Mouse (Mus musculus): Measurements from ENCODE around the gene Scamp2. TPM values are rescaled to one million over a fixed set of nuclear protein-coding genes. Genes with fewer than 3 reads are reported as not detected.

Gene Scamp2
- total RNA-seq, 1 experiment = 51.7 TPM

- Histone ChIP-seq H3K36me3 (ENCODE audit: control insufficient read depth, insufficient read depth, low read length, poor library complexity, severe bottlenecking) (no peaks in the 10 kb centered on the region), H3K4me3 (ENCODE audit: insufficient read depth in 1 of 2, low read depth in 1 of 2, low read length in 2 of 2, poor library complexity in 1 of 2, severe bottlenecking in 1 of 2) (no peak overlapping the region), H3K9ac (ENCODE audit: insufficient read depth, low read depth, low read length, poor library complexity, severe bottlenecking) (no peak overlapping the region), H3K27ac (ENCODE audit: insufficient read depth, low read depth, low read length, poor library complexity, severe bottlenecking) (no peak overlapping the region), H3K9me3 (ENCODE audit: control insufficient read depth, insufficient read depth, low read depth, low read length) (no peaks in the 10 kb centered on the region), H3K4me1 (ENCODE audit: control insufficient read depth in 2 of 2, insufficient read depth in 2 of 2, low read length in 2 of 2, poor library complexity in 1 of 2) (no peaks in the 10 kb centered on the region)
- TF ChIP-seq CHD2 (IDR thresholded peaks at IDR 0.05; ENCODE audit: low read depth, low read length) (no peak), HCFC1 (IDR thresholded peaks at IDR 0.05; ENCODE audit: borderline replicate concordance, insufficient read depth, low read length) (no peak), ZC3H11A (IDR thresholded peaks at IDR 0.05; ENCODE audit: borderline replicate concordance, low read depth, low read length) (no peak), ZNF384 (IDR thresholded peaks at IDR 0.05; ENCODE audit: low read depth, low read length) (no peak), MAFK (IDR thresholded peaks at IDR 0.05; ENCODE audit: insufficient read depth, low read depth, low read length) (no peak)
- no peak for DNase-seq (ENCODE audit: low read depth, low spot score)
- in situ Hi-C loops (cut with MboI; ENCODE audit: low sequenced_read_pairs in 2 of 2, unreplicated experiment in 2 of 2) = no loop called here
Measured at GRCm38 (mm10) chr9:57618854-57619253, 58.1 kb downstream of the Scamp2 start.

GRCm38 (mm10) chr9:57620674-57621073 is 59.9 kb downstream of the Scamp2 start, which contains the start of gene Lman1l:
TSS of gene Lman1l (minus strand) at chr9:57620774.
- no peak for DNase-seq (ENCODE audit: low read depth, low spot score)
- no peak within 1 kb of the TSS for H3K9ac ChIP-seq (ENCODE audit: insufficient read depth, low read depth, low read length, poor library complexity, severe bottlenecking)

GRCm38 (mm10) chr9:57624295-57624694 is 63.6 kb downstream of the Scamp2 start:
- H3K27ac ChIP-seq (ENCODE audit: insufficient read depth, low read depth, low read length, poor library complexity, severe bottlenecking) = no peak overlapping the region
- no peak overlapping the region for H3K4me3 ChIP-seq (ENCODE audit: insufficient read depth in 1 of 2, low read depth in 1 of 2, low read length in 2 of 2, poor library complexity in 1 of 2, severe bottlenecking in 1 of 2)
- in situ Hi-C loops (cut with MboI; ENCODE audit: low sequenced_read_pairs in 2 of 2, unreplicated experiment in 2 of 2) = no loop called here
- peaks cover 32% of the 10 kb centered on the region for H3K36me3 ChIP-seq (ENCODE audit: control insufficient read depth, insufficient read depth, low read length, poor library complexity, severe bottlenecking)
- peaks cover 0 to 9% of the 10 kb centered on the region in 2 experiments; a peak in 2 of 4 replicates for H3K4me1 ChIP-seq (ENCODE audit: control insufficient read depth in 2 of 2, insufficient read depth in 2 of 2, low read length in 2 of 2, poor library complexity in 1 of 2)
- no peak overlapping the region for H3K9ac ChIP-seq (ENCODE audit: insufficient read depth, low read depth, low read length, poor library complexity, severe bottlenecking)
- no peak for DNase-seq (ENCODE audit: low read depth, low spot score)
- no peaks in the 10 kb centered on the region for H3K9me3 ChIP-seq (ENCODE audit: control insufficient read depth, insufficient read depth, low read depth, low read length)
- no peak for TF ChIP-seq HCFC1 (IDR thresholded peaks at IDR 0.05; ENCODE audit: borderline replicate concordance, insufficient read depth, low read length)
- no peak for TF ChIP-seq ZC3H11A (IDR thresholded peaks at IDR 0.05; ENCODE audit: borderline replicate concordance, low read depth, low read length)
- TF ChIP-seq CHD2 (IDR thresholded peaks at IDR 0.05; ENCODE audit: low read depth, low read length) = no peak
- no peak for TF ChIP-seq MAFK (IDR thresholded peaks at IDR 0.05; ENCODE audit: insufficient read depth, low read depth, low read length)
- no peak for TF ChIP-seq ZNF384 (IDR thresholded peaks at IDR 0.05; ENCODE audit: low read depth, low read length)

More at GRCm38 (mm10) chr9:57620674-57621073, 59.9 kb downstream of the Scamp2 start, which contains the start of gene Lman1l:
- peaks cover 1% of the 10 kb centered on the region; the same call in 1 of the 2 replicates for H3K36me3 ChIP-seq (ENCODE audit: control insufficient read depth, insufficient read depth, low read length, poor library complexity, severe bottlenecking)
- TF ChIP-seq ZNF384 (IDR thresholded peaks at IDR 0.05; ENCODE audit: low read depth, low read length) = no peak
- no peak for TF ChIP-seq MAFK (IDR thresholded peaks at IDR 0.05; ENCODE audit: insufficient read depth, low read depth, low read length)
- no peak for TF ChIP-seq ZC3H11A (IDR thresholded peaks at IDR 0.05; ENCODE audit: borderline replicate concordance, low read depth, low read length)
- no peak for TF ChIP-seq HCFC1 (IDR thresholded peaks at IDR 0.05; ENCODE audit: borderline replicate concordance, insufficient read depth, low read length)
- no peak for TF ChIP-seq CHD2 (IDR thresholded peaks at IDR 0.05; ENCODE audit: low read depth, low read length)
- no peaks in the 10 kb centered on the region for H3K4me1 ChIP-seq (ENCODE audit: control insufficient read depth in 2 of 2, insufficient read depth in 2 of 2, low read length in 2 of 2, poor library complexity in 1 of 2)
- H3K4me3 ChIP-seq (ENCODE audit: insufficient read depth in 1 of 2, low read depth in 1 of 2, low read length in 2 of 2, poor library complexity in 1 of 2, severe bottlenecking in 1 of 2) = no peak within 1 kb of the TSS
- in situ Hi-C loops (cut with MboI; ENCODE audit: low sequenced_read_pairs in 2 of 2, unreplicated experiment in 2 of 2) = no loop called here
- H3K9me3 ChIP-seq (ENCODE audit: control insufficient read depth, insufficient read depth, low read depth, low read length) = no peaks in the 10 kb centered on the region
- no peak within 1 kb of the TSS for H3K27ac ChIP-seq (ENCODE audit: insufficient read depth, low read depth, low read length, poor library complexity, severe bottlenecking)

- in situ Hi-C loops (cut with MboI; ENCODE audit: low sequenced_read_pairs in 2 of 2, unreplicated experiment in 2 of 2) = no loop called here
- H3K27ac ChIP-seq (ENCODE audit: insufficient read depth, low read depth, low read length, poor library complexity, severe bottlenecking) = no peak overlapping the region
- peak overlapping the region; percentile 18 to 23; a peak in 2 of 4 replicates for H3K4me3 ChIP-seq (ENCODE audit: insufficient read depth in 1 of 2, low read depth in 1 of 2, low read length in 2 of 2, poor library complexity in 1 of 2, severe bottlenecking in 1 of 2)
- DNase-seq (ENCODE audit: low read depth, low spot score) = no peak
- peaks cover 0 to 9% of the 10 kb centered on the region in 2 experiments; a peak in 2 of 4 replicates for H3K4me1 ChIP-seq (ENCODE audit: control insufficient read depth in 2 of 2, insufficient read depth in 2 of 2, low read length in 2 of 2, poor library complexity in 1 of 2)
- no peaks in the 10 kb centered on the region for H3K9me3 ChIP-seq (ENCODE audit: control insufficient read depth, insufficient read depth, low read depth, low read length)
- peak overlapping the region; percentile 0; the same call in 1 of the 2 replicates for H3K9ac ChIP-seq (ENCODE audit: insufficient read depth, low read depth, low read length, poor library complexity, severe bottlenecking)
- no peak for TF ChIP-seq ZC3H11A (IDR thresholded peaks at IDR 0.05; ENCODE audit: borderline replicate concordance, low read depth, low read length)
- TF ChIP-seq HCFC1 (IDR thresholded peaks at IDR 0.05; ENCODE audit: borderline replicate concordance, insufficient read depth, low read length) = no peak
- TF ChIP-seq MAFK (IDR thresholded peaks at IDR 0.05; ENCODE audit: insufficient read depth, low read depth, low read length) = no peak
- no peak for TF ChIP-seq ZNF384 (IDR thresholded peaks at IDR 0.05; ENCODE audit: low read depth, low read length)
- no peak for TF ChIP-seq CHD2 (IDR thresholded peaks at IDR 0.05; ENCODE audit: low read depth, low read length)
- H3K36me3 ChIP-seq (ENCODE audit: control insufficient read depth, insufficient read depth, low read length, poor library complexity, severe bottlenecking) = peaks cover 46% of the 10 kb centered on the region
Measured at GRCm38 (mm10) chr9:57625674-57626500, 65.1 kb downstream of the Scamp2 start.

All from ES-E14 (cell line).